Mouse (Mus musculus) c-Kit-positive CD71-positive TER-119-positive erythroid progenitor cells, embryonic 14.5 days (primary cell): ENCODE data around the gene Schip1.

ENCODE experiments used
- DNase-seq: peaks from one replicate; pipeline ENCODE4 v3.0.0-alpha.2; 2013; ENCODE audit warnings: low spot score

The Schip1 gene

DNA sequence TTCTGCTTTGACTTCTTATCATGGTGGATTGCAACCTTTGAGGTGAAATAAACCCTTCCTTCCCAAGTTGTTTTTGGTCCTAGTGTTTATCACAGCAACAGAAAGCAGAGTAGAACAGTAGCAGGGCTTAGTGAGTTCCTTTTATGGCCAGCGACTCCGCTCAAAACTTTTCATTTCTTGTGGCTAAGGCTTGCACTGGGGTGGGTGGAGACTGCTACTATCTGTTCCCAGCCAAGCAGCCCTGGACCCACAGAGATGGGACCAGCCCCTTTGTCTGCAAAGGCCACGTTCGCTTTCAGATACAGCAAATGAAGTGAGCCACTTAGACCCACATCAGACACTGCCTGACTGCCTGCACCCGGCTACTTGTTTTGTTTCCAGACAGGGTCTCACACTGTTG lies 446.3 kb downstream of the Schip1 start:
- DNase-seq = peak; percentile 63

DNA sequence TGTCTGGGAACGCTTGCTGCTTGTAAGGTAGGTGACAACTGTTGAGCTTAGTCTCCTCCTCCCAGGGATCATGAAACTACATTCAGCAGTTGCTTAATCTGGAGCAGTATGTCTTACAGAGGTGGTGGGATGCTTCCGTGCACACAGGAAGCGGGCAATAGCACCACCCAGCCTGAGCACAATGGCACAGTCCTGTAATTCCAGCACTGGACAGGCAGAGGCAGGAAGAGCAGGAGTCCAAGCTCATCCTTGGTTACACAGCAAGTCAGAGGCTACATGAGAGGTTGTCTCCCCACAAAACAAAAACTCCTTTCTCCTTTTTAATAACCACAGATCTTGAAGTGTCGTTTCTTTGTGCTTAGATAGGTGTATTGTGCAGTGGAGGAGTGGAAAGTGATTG lies 447.1 kb downstream of the Schip1 start:
- DNase-seq = no peak

DNA sequence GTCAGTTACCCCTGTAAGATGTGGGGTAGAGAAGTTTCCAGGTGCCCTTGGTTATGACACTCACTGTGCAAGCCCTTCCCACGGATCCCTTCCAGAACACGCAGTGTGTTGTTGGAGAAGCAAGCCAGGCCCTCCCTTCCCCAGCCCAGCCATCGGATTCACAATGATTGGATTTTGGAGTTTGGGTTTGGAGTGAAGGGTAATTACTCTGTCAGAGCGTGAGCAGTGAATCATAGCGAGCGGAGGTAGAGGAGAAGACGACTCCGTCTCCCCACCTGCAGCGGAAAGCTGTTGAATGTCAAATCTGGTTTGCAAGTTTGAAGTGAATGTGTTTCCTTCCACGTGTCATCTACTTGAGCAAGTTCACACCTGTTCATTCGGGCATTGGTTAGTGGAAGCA lies 447.7 kb downstream of the Schip1 start:
- no peak for DNase-seq

- DNase-seq = no peak
Observed at GRCm38 (mm10) chr3:68513340-68514119, 448.9 kb downstream of the Schip1 start.

DNA sequence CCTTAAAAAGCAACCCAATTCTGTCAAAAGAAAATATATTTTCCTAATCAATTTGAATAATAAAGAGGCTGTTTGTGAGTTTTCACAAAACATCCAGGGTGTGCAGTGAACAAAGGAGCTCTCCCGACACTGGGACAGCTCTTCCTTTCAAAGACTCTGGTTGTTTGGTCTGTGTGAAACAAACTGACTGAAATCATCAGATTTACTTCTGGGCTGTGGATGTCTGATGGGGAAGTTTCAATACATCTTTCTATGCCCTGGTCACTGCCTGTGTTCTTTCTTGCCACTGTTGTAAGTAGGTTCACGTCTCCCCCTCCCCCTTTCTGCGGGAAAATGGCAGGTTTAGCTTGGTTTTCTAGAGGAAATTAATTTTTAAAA lies 449.5 kb downstream of the Schip1 start:
- no peak for DNase-seq

DNA sequence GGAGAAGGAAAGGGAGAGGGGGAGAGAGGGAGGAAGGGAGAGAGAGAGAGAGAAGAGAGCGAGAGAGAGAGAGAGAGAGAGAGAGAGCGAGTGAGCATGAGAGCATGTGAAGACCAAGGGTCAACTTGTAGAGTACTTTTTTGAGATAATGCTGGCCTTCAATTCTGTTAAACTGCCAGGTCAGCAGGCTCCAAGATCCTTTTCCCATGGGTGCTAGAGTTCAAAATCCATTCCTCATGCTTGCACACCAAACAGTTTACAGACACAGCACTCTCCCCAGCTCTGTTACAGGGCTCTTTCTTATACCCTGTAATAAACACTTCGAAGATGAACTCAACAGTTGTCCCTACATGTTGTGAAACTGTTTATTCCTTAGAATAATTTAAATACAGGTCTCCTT lies 450.1 kb downstream of the Schip1 start:
- no peak for DNase-seq

DNA sequence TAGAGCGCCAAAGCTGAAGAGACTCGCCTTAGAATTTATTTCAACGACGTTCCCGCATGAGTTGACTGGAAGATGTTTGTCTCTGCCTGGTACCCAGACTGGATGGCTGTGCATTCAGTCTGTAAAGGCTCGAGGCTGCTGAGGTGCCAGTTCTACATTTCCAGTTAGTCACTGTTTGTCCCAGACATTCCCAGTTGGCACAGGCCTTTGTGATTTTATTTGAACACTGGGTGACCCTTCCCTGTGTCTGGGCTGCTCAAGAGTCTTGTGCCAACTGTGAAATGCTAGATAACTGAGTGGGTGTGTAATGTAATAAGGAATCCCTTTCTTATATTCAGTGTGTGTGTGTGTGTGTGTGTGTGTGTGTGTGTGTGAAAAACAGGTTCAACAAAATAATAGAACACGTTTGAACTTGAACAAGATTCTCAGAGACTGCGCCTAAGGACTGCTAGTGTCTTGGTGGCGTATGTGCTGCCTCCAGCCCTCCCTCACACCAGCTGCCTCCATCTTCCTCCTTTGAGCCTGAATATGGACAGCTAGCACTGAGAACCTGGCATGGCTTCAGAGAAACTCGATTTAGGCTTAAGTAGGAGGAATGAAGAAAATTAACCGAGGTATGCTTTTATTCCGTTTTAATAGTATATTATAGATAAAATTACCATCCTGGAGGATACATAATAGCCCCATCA lies 451.9 kb downstream of the Schip1 start:
- DNase-seq = no peak

GRCm38 (mm10) chr3:68517236-68517635 lies 452.6 kb downstream of the Schip1 start:
- no peak for DNase-seq

GRCm38 (mm10) chr3:68518041-68518440 lies 453.4 kb downstream of the Schip1 start:
- DNase-seq = no peak

- DNase-seq = no peak
Observed at GRCm38 (mm10) chr3:68518586-68518985, 454.0 kb downstream of the Schip1 start.

DNA sequence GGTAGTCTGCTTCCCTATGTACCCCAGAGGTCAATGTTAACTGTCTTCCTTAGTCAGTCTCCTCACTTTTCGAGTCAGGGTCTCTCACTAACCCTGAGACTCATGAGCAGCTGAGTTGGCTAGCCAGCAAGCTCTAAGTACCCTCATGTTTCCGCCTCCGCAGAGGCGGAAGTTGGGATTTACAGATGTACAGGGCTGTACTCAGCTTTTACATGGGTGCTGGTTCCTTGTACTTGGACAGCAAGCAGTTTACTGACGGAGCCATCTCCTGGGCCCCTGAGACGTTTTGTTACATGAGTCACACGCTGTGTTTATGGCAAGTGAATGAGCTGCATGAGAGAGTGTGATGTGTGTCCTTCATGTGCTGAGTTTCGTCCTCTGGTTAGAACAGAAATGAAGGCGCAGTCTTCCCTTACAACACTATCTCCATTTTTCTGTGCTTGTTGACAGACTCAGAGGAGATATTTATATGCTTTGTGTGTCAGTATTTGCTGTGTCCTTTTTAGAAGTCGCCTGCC lies 460.8 kb downstream of the Schip1 start:
- no peak for DNase-seq

GRCm38 (mm10) chr3:68526416-68526815 lies 461.8 kb downstream of the Schip1 start:
- no peak for DNase-seq

DNA sequence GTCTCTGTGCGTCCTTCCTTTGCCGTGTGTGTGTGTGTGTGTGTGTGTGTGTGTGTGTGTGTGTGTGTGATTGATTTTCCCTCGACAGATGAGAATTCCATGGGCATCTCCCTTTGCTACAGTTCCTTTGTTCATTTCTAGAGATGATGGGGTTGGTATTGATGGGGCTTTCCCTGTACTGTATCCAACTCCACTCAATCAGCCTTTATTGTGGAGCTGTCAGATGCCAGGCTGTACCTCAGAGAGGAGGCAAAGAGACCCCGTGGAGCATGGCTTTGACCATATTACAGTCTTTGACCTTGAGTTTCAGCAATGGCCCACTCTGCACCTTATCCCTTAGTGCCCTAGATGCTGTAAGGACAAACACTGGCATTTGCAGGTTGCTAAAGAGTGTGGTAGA lies 462.6 kb downstream of the Schip1 start:
- no peak for DNase-seq

DNA sequence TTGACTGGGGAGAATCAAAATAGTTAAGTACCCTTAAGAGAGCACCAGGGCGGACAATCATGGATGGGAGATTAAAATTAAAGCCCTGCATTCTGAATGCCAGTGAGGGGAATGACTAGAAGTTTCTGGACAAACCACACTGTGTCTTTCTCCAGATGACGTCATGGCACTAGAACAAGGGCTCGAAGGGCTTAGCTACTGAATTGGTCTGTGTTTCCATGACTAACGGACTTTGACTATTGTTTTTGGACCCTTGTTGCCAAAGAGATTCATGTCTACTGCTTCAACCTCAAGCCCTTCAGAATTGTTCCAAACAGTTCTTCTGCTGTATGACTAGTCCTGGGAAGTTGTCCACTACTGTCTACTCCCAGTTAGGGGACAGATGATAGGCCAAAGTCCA lies 467.3 kb downstream of the Schip1 start:
- no peak for DNase-seq

DNA sequence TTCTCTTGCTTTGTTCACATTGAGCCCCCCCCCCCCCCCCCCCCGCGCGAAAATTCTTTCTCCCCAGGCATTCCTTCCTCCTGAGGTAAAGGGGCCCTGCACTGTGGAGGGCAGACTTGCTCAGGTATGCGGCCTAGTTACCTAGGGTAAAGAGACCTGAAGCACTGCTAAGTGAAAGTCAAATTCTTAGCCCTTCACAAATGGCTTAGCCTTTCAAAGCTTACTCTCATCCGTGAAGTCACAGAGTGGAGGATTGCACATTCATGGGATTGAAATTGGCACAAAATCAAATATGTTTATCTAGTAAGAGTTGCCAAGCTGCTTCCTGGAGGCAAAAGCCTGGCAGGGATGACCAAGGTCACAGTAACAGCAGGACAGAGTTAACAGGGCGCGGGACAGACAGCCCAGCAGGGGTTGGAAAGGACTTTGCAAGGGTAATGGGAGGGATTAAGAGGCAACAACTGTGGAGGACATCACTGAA lies 470.0 kb downstream of the Schip1 start:
- no peak for DNase-seq

DNA sequence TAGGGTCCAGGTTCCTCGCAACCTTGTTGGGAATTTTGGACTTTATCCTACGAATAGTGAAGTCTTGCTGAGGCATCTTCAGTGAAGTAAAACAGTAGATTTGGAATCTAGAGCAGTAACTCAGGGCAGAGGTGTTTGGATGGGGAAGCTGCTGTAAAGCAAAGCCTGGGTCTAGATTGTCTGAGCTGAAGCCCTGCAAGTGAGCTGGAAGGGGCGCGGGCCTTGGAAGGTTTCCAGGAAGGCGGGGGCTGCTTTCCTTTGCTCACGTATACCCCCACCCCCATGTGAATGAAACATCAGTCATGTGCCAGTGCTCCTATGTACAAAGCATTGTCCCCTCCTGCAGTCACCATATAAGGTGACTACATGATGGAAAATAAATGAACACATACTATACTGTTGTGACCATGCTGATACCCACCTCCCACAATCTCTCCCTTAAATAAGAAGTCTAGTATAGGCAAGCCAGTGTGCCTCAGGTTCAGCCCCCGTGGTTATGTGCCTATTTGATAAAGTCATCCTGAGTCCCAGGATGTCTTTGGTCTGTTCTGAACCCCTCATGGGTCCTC lies 470.6 kb downstream of the Schip1 start:
- no peak for DNase-seq

DNA sequence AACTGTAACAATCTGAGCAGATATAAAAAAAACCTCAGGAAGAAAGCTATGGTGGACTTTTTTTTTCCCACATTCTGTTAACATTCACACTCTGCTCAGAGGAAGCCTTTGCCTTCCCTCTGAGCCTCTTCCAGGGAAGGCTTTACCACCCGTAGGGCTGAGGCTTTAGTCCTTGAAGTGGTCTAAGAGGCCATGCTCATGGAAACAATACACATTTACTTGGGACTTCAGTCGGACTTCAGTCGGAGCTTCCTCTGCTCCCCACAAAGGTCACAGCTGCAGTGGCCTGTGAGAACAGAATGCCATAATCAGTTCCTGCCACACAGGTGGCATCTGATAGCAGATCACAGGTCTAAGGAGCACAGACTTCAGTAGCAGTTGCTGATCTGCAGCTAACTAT lies 471.5 kb downstream of the Schip1 start:
- DNase-seq = no peak

DNA sequence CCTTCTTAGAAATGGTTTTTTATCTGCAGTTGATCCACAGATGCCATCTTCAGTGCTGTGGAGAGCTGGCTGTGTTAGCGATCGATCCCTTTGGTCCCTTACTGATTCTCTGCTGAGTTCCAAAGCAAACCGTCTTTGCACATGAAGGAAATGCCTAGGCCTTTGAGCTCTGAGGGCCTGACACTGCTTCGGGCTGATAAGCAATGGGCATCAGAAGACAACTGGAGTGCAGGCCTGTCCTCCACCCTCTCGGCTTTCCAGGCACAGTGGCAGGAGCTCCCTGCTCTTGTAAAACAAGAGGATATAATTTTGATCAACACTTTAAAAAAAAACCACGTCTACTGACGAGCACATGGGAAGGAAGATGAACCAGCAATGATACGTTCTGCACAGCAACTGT lies 477.1 kb downstream of the Schip1 start:
- DNase-seq = no peak

DNA sequence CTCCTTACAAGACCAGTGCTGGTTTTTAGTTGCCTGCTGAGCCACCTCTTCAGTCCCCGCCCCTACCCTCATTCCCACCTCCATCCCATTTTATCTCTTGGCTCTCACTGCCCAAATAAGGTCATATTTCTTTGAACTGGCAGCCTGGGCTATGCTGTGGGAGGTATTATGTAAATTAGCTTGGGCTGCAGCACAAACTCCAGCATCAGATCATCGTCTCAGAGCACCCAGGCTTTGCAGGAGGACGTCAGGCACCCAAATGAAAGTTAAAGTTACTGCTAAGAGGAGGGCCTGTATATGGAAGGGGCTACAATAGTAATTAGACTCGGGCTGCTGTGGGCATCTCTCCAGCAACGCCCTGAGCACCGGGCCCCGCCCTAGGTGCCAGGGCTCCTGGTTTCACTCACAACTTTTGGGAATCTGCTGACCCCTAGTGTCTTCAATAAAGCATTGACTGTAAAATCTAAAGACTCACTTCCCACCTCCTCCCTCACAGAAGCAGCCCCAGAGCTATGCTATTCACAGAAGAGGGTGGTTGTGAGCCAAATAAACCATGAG lies 478.4 kb downstream of the Schip1 start:
- peak; percentile 45 for DNase-seq

- no peak for DNase-seq
Observed at GRCm38 (mm10) chr3:68544811-68545210, 480.2 kb downstream of the Schip1 start.

- no peak for DNase-seq
Observed at GRCm38 (mm10) chr3:68545898-68546297, 481.3 kb downstream of the Schip1 start.

- DNase-seq = no peak
Observed at GRCm38 (mm10) chr3:68555087-68555662, 490.6 kb downstream of the Schip1 start.
